Mouse (Mus musculus) liver, embryonic 15.5 days (tissue): Measurements from ENCODE around the gene Dync1i1. TPM values are rescaled to one million over a fixed set of nuclear protein-coding genes. Genes with fewer than 3 reads are reported as not detected.
"Not testable (repeated sequence)": the region's sequence is repeated elsewhere in the genome, so short reads cannot be mapped to it uniquely, and the experiment has no call there.

Experiments
- ATAC-seq: fragments of 200-750 bp; cut with Nextera tagmentation; 2 replicates; pipeline ENCODE4 v1.8.0; 2017; ENCODE audit warnings: moderate number of reproducible peaks, mild to moderate bottlenecking, moderate library complexity; ENCODE audit not compliant: insufficient read depth
- H3K27ac ChIP-seq: fragments of 300-500 bp; sonication (generic); replicated peaks from 2 replicates; pipeline ENCODE4 v1.5.1; 2015; ENCODE audit warnings: mild to moderate bottlenecking, inconsistent platforms
- H3K27me3 ChIP-seq: fragments of 300-500 bp; sonication (generic); 2 replicates; pipeline ENCODE4 v1.6.1; 2015; ENCODE audit warnings: mild to moderate bottlenecking, inconsistent platforms
- H3K36me3 ChIP-seq: fragments of 300-500 bp; sonication (generic); replicated peaks from 2 replicates; pipeline ENCODE4 v1.6.1; 2015; ENCODE audit warnings: moderate library complexity, mild to moderate bottlenecking, inconsistent platforms
- H3K4me1 ChIP-seq: fragments of 300-500 bp; sonication (generic); replicated peaks from 2 replicates; pipeline ENCODE4 v1.6.1; 2015; ENCODE audit warnings: inconsistent platforms
- H3K4me2 ChIP-seq: fragments of 300-500 bp; sonication (generic); 2 replicates; pipeline ENCODE4 v1.6.1; 2015; ENCODE audit warnings: moderate library complexity, mild to moderate bottlenecking, inconsistent platforms
- H3K4me3 ChIP-seq: fragments of 300-500 bp; sonication (generic); replicated peaks from 2 replicates; pipeline ENCODE4 v1.5.1; 2015; ENCODE audit warnings: mild to moderate bottlenecking, inconsistent platforms
- H3K9ac ChIP-seq: fragments of 300-500 bp; sonication (generic); 2 replicates; pipeline ENCODE4 v1.6.1; 2015; ENCODE audit warnings: moderate library complexity, mild to moderate bottlenecking, inconsistent platforms
- H3K9me3 ChIP-seq: fragments of 300-500 bp; sonication (generic); replicated peaks from 2 replicates; pipeline ENCODE4 v1.6.1; 2016; ENCODE audit warnings: inconsistent platforms
- WGBS: fragments of 180-500 bp; shearing (Covaris S2); methylation state at CpG from one replicate; pipeline ENCODE4 v1.1.7; 2015; ENCODE audit warnings: mixed read lengths; ENCODE audit not compliant: insufficient replicate concordance; 5-methylcytosine and 5-hydroxymethylcytosine counted together
- polyA plus RNA-seq: library from polyadenylated mRNA; unstranded; fragments of >200 nt; fragmentation: Nextera tagmentation; extraction: Ambion mirVana; gene quantifications from 2 replicates; pipeline ENCODE4 v1.2.1, GENCODE M21; 2015

Gene Dync1i1
- 0.07 TPM in 2 replicates for polyA plus RNA-seq

DNA sequence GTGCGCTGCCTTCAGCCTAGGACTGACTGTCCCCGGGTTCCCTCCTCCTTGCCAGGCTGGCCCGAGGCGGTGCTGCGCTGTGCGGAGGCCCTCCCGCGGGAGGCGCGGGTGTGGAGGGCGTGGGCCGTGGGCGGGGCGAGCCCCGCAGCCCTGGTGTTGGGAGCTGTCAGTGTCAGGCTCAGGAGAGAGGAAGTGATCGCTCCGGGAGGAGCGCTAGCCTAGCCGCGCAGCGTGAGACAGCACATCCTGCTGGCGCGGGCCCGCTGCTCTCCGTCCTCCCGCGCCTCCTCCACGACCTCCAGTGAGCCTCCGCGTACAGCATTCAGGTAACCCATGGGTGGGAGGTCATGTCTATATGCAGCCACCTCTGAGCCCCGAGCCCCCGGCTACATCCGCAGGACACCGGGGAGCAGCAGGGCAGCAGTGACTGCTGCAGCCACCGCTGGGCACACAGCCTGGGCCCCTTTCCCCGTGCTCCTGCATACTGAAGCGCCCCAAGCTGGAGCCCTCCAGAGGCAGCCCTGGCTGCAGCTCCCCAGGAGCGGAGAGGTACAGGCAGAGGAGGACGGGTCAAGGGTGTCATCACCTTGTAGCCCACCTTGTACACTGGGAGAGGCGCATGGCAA is at the start of gene Dync1i1:
Gene Dync1i1 (plus strand): TSS at position 29 of the 626 bp plus-strand sequence.
- H3K4me1 ChIP-seq: no peaks in the 10 kb centered on the region
- H3K27me3 ChIP-seq: peaks cover 21% of the 10 kb centered on the region
- H3K4me2 ChIP-seq: peak within 1 kb of the TSS; percentile 53
- no peak within 1 kb of the TSS for H3K27ac ChIP-seq
- WGBS: 1% methylated on average over 40 of the region's 40 CpGs
- H3K9me3 ChIP-seq: no peaks in the 10 kb centered on the region
- no peak within 1 kb of the TSS for H3K9ac ChIP-seq
- 0 out of 2 replicates have a peak, but pooled peaks have one; percentile 42 for ATAC-seq
- peak within 1 kb of the TSS; percentile 23 for H3K4me3 ChIP-seq
- no peaks in the 10 kb centered on the region for H3K36me3 ChIP-seq

DNA sequence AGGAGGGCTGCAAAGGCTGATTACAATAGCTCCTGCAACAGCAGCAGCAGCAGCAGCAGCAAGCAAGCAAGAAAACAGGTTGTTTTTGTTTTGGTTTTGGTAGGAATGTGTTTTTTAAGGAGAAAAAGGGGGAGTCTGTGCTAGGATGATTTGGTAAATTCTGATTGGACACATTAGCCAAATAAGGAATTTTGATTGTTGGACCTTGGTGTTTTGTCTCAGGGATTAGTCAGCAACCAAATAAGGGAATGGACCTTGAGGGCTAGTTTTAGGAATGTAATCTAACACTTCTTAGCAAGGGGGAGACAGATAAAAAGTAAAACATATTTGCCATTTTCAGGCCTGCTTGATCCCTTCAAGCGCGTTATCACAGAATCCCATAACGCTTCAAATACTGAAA is 45.7 kb upstream of the Dync1i1 start:
- no peak overlapping the region for H3K4me3 ChIP-seq
- no peak overlapping the region for H3K4me2 ChIP-seq
- H3K9ac ChIP-seq: no peak overlapping the region
- no peak for ATAC-seq
- no peaks in the 10 kb centered on the region for H3K36me3 ChIP-seq
- no peaks in the 10 kb centered on the region for H3K27me3 ChIP-seq
- no peaks in the 10 kb centered on the region for H3K4me1 ChIP-seq
- H3K27ac ChIP-seq: no peak overlapping the region
- H3K9me3 ChIP-seq: no peaks in the 10 kb centered on the region
- 72% methylated on average over 3 of the region's 3 CpGs for WGBS

GRCm38 (mm10) chr6:5701826-5702225 is 23.6 kb upstream of the Dync1i1 start:
- 56% methylated on average over 2 of the region's 2 CpGs for WGBS

DNA sequence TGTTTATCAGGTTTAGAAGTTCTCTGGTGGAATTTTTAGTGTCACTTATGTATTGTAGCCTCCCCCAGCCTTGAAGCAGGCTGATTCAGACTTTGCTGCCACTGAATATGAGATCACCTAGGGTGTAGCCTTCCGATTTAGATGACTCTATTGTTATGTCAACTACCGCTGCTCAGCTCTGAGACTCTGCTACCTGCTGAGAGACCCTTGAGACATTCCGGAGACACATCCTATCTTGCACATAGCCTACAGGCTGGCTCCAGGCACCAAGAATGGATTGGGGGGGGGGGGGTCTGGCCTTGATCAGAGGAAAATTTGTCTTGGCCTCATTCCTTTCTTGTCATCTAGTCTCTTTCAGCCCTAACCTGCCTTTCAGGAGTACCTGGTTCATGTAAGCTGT is 17.5 kb upstream of the Dync1i1 start:
- H3K27ac ChIP-seq, H3K4me2 ChIP-seq, H3K36me3 ChIP-seq, ATAC-seq, H3K9me3 ChIP-seq, H3K4me3 ChIP-seq, H3K27me3 ChIP-seq, H3K9ac ChIP-seq, H3K4me1 ChIP-seq: not testable (repeated sequence)
- WGBS: 47% methylated on average over 3 of the region's 3 CpGs

More at GRCm38 (mm10) chr6:5701826-5702225, 23.6 kb upstream of the Dync1i1 start:
- Histone ChIP-seq H3K4me1 (no peaks in the 10 kb centered on the region), H3K4me2 (no peak overlapping the region), H3K27me3 (no peaks in the 10 kb centered on the region), H3K27ac (no peak overlapping the region), H3K36me3 (no peaks in the 10 kb centered on the region), H3K9me3 (no peaks in the 10 kb centered on the region), H3K9ac (no peak overlapping the region), H3K4me3 (no peak overlapping the region)
- ATAC-seq: no peak

GRCm38 (mm10) chr6:5710063-5710605 is 15.3 kb upstream of the Dync1i1 start:
- H3K4me2 ChIP-seq: no peak overlapping the region
- H3K4me3 ChIP-seq: no peak overlapping the region
- ATAC-seq: no peak
- H3K36me3 ChIP-seq: no peaks in the 10 kb centered on the region
- no peaks in the 10 kb centered on the region for H3K9me3 ChIP-seq
- WGBS: 53% methylated on average over 3 of the region's 3 CpGs
- H3K27ac ChIP-seq: no peak overlapping the region
- H3K4me1 ChIP-seq: no peaks in the 10 kb centered on the region
- no peaks in the 10 kb centered on the region for H3K27me3 ChIP-seq
- no peak overlapping the region for H3K9ac ChIP-seq

GRCm38 (mm10) chr6:5712620-5713019 is 12.8 kb upstream of the Dync1i1 start:
- no peaks in the 10 kb centered on the region for H3K27me3 ChIP-seq
- H3K4me1 ChIP-seq: no peaks in the 10 kb centered on the region
- H3K4me2 ChIP-seq: no peak overlapping the region
- no peaks in the 10 kb centered on the region for H3K36me3 ChIP-seq
- no peak for ATAC-seq
- no peak overlapping the region for H3K4me3 ChIP-seq
- H3K27ac ChIP-seq: no peak overlapping the region
- 45% methylated on average over 3 of the region's 3 CpGs for WGBS
- H3K9ac ChIP-seq: no peak overlapping the region
- no peaks in the 10 kb centered on the region for H3K9me3 ChIP-seq

GRCm38 (mm10) chr6:5715101-5715618 is 10.3 kb upstream of the Dync1i1 start:
- no peak overlapping the region for H3K4me3 ChIP-seq
- ATAC-seq: no peak
- no peaks in the 10 kb centered on the region for H3K4me1 ChIP-seq
- H3K27ac ChIP-seq: no peak overlapping the region
- H3K4me2 ChIP-seq: no peak overlapping the region
- no peaks in the 10 kb centered on the region for H3K36me3 ChIP-seq
- H3K9ac ChIP-seq: no peak overlapping the region
- no peaks in the 10 kb centered on the region for H3K9me3 ChIP-seq
- 43% methylated on average over 3 of the region's 3 CpGs for WGBS
- no peaks in the 10 kb centered on the region for H3K27me3 ChIP-seq

DNA sequence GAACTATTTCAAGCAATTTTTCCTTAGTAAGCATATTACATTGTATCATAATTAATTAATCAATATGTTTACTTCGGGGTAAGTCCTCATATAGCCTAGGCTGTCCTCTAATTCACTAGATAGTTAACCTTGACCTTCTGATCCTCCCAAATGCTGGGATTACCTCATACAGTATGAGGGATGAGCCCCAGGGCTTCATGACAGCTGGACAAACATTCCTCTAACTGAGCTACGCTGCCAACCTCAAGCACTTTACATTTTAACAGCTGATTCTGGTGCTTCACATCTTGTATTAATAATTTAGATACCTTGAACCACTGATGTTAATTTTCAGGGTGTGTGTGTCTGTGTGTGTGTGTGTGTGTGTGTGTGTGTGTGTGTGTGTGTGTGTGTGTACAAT is 6.5 kb upstream of the Dync1i1 start:
- WGBS: 44% methylated on average over 2 of the region's 2 CpGs
- Histone ChIP-seq H3K4me1 (no peaks in the 10 kb centered on the region), H3K9me3 (no peaks in the 10 kb centered on the region), H3K4me3 (no peak overlapping the region), H3K27ac (no peak overlapping the region), H3K36me3 (no peaks in the 10 kb centered on the region), H3K4me2 (no peak overlapping the region), H3K27me3 (no peaks in the 10 kb centered on the region), H3K9ac (no peak overlapping the region)
- no peak for ATAC-seq

GRCm38 (mm10) chr6:5720716-5721115 is 4.7 kb upstream of the Dync1i1 start:
- H3K4me2 ChIP-seq, H3K36me3 ChIP-seq, H3K4me1 ChIP-seq, ATAC-seq, H3K27me3 ChIP-seq, H3K9ac ChIP-seq, H3K9me3 ChIP-seq, H3K4me3 ChIP-seq, H3K27ac ChIP-seq: not testable (repeated sequence)

GRCm38 (mm10) chr6:5723986-5724385 is 1.5 kb upstream of the Dync1i1 start:
- Histone ChIP-seq H3K9ac (no peak overlapping the region), H3K27ac (no peak overlapping the region), H3K36me3 (no peaks in the 10 kb centered on the region), H3K4me3 (no peak overlapping the region), H3K27me3 (peaks cover 21% of the 10 kb centered on the region), H3K4me2 (no peak overlapping the region), H3K9me3 (no peaks in the 10 kb centered on the region), H3K4me1 (no peaks in the 10 kb centered on the region)
- WGBS: 42% methylated on average over 1 of the region's 1 CpGs
- ATAC-seq: no peak

DNA sequence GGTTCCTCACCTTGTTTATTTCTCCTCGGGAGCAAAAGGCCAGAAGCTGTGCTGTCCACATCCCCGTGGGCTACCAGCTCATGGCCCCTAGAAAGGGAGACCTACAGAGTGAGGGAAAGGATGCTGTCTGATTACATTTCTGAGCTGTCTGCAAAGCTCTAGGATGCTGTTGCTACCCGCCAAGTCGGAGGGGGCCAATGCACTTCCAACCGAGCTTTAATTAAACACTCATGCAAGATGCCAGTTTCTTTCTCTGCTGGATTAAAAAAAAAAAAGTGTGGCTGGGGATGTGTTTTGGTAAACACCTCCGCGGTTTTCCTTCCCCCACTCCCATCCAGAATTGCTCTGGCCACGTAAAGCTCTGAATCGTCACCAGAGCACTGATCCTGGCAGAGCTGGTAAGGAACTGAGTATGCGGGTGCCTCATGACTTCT is 815 bp downstream of the Dync1i1 start:
- peaks cover 21% of the 10 kb centered on the region for H3K27me3 ChIP-seq
- H3K36me3 ChIP-seq: no peaks in the 10 kb centered on the region
- peak overlapping the region; percentile 53; the same call in 1 of the 2 replicates for H3K4me2 ChIP-seq
- H3K9me3 ChIP-seq: no peaks in the 10 kb centered on the region
- 8% methylated on average over 10 of the region's 10 CpGs for WGBS
- H3K4me3 ChIP-seq: no peak overlapping the region
- no peaks in the 10 kb centered on the region for H3K4me1 ChIP-seq
- H3K27ac ChIP-seq: no peak overlapping the region
- ATAC-seq: no peak
- H3K9ac ChIP-seq: no peak overlapping the region

GRCm38 (mm10) chr6:5733217-5733616 is 7.8 kb downstream of the Dync1i1 start:
- no peaks in the 10 kb centered on the region for H3K36me3 ChIP-seq
- no peak overlapping the region for H3K27ac ChIP-seq
- WGBS: 65% methylated on average over 3 of the region's 3 CpGs
- no peak for ATAC-seq
- H3K4me1 ChIP-seq: no peaks in the 10 kb centered on the region
- H3K27me3 ChIP-seq: no peaks in the 10 kb centered on the region
- no peak overlapping the region for H3K4me3 ChIP-seq
- H3K9me3 ChIP-seq: no peaks in the 10 kb centered on the region
- no peak overlapping the region for H3K9ac ChIP-seq
- H3K4me2 ChIP-seq: no peak overlapping the region
